Mouse (Mus musculus) myocyte (in vitro differentiated cells): Measurements from ENCODE around the gene Grik4. TPM values are rescaled to one million over a fixed set of nuclear protein-coding genes. Genes with fewer than 3 reads are reported as not detected.

Experiments used
- H3K27me3 ChIP-seq: one replicate; pipeline ENCODE4 v1.6.1; 2011; ENCODE audit not compliant: control insufficient read depth, insufficient read depth, insufficient read length
- H3K36me3 ChIP-seq: one replicate; pipeline ENCODE4 v1.6.1; 2011; ENCODE audit not compliant: control insufficient read depth, insufficient read depth
- H3K4me2 ChIP-seq: one replicate; pipeline ENCODE4 v1.6.1; 2011; ENCODE audit warnings: low read depth, control low read depth
- H3K4me3 ChIP-seq: one replicate; pipeline ENCODE4 v1.5.1; 2011; ENCODE audit warnings: mild to moderate bottlenecking, control low read depth, moderate library complexity
- H3K79me2 ChIP-seq: one replicate; pipeline ENCODE4 v1.6.1; 2011; ENCODE audit not compliant: control insufficient read depth, insufficient read depth
- H3ac ChIP-seq: one replicate; pipeline ENCODE4 v1.6.1; 2011; ENCODE audit not compliant: control insufficient read depth, insufficient read length
- CEBPB ChIP-seq: IDR thresholded peaks from 2 replicates; pipeline ENCODE4 v1.6.1; 2011; ENCODE audit warnings: mild to moderate bottlenecking, moderate library complexity; ENCODE audit not compliant: poor library complexity, insufficient read depth, severe bottlenecking
- E2F4 ChIP-seq: IDR thresholded peaks from one replicate; pipeline ENCODE4 v1.6.1; 2011; ENCODE audit warnings: mild to moderate bottlenecking, control low read depth, moderate library complexity; ENCODE audit not compliant: insufficient read depth
- MAX ChIP-seq: IDR thresholded peaks from one replicate; pipeline ENCODE4 v1.6.1; 2011; ENCODE audit warnings: low read depth, mild to moderate bottlenecking, control low read depth
- MYOD1 ChIP-seq, 3 experiments: IDR thresholded peaks; one replicate each; pipeline ENCODE4 v1.6.1; 2011; ENCODE audit warnings: control low read depth in 2 of 3, low read depth in 2 of 3, mild to moderate bottlenecking in 2 of 3, moderate library complexity in 1 of 3; ENCODE audit not compliant: insufficient read length in 2 of 3, control insufficient read depth in 1 of 3
- MYOG ChIP-seq, 3 experiments: IDR thresholded peaks; one replicate each; pipeline ENCODE4 v1.6.1; 2011; ENCODE audit warnings: control low read depth in 2 of 3, low read depth in 2 of 3, mild to moderate bottlenecking in 2 of 3; ENCODE audit not compliant: insufficient read length in 2 of 3, control insufficient read depth in 1 of 3, insufficient read depth in 1 of 3
- POLR2A ChIP-seq: IDR thresholded peaks from one replicate; pipeline ENCODE4 v1.6.1; 2011; ENCODE audit warnings: low read depth, mild to moderate bottlenecking, control low read depth, moderate library complexity; ENCODE audit not compliant: insufficient read length
- POLR2AphosphoS2 ChIP-seq: IDR thresholded peaks from one replicate; pipeline ENCODE4 v1.6.1; 2011; ENCODE audit warnings: low read depth, control low read depth; ENCODE audit not compliant: insufficient read length
- REST ChIP-seq: IDR thresholded peaks from one replicate; pipeline ENCODE4 v1.6.1; 2011; ENCODE audit warnings: mild to moderate bottlenecking, control low read depth, moderate library complexity; ENCODE audit not compliant: insufficient read depth, insufficient read length
- SRF ChIP-seq: IDR thresholded peaks from one replicate; pipeline ENCODE4 v1.6.1; 2011; ENCODE audit warnings: low read depth; ENCODE audit not compliant: control insufficient read depth, insufficient read length
- TCF12 ChIP-seq: IDR thresholded peaks from one replicate; pipeline ENCODE4 v1.6.1; 2011; ENCODE audit warnings: mild to moderate bottlenecking, control low read depth; ENCODE audit not compliant: poor library complexity, insufficient read depth, severe bottlenecking
- TCF3 ChIP-seq: IDR thresholded peaks from one replicate; pipeline ENCODE4 v1.6.1; 2011; ENCODE audit warnings: low read depth, control low read depth; ENCODE audit not compliant: insufficient read length
- USF1 ChIP-seq: IDR thresholded peaks from one replicate; pipeline ENCODE4 v1.6.1; 2011; ENCODE audit warnings: low read depth, mild to moderate bottlenecking, control low read depth, moderate library complexity
- polyA plus RNA-seq: library from polyadenylated mRNA; unstranded; fragments of >200 nt; fragmentation: generic; extraction: Trizol; gene quantifications from one replicate; pipeline ENCODE4 v1.2.1, GENCODE M21; 2012; ENCODE audit warnings: missing spikeins

The Grik4 gene
- polyA plus RNA-seq, 1 experiment = not detected

DNA sequence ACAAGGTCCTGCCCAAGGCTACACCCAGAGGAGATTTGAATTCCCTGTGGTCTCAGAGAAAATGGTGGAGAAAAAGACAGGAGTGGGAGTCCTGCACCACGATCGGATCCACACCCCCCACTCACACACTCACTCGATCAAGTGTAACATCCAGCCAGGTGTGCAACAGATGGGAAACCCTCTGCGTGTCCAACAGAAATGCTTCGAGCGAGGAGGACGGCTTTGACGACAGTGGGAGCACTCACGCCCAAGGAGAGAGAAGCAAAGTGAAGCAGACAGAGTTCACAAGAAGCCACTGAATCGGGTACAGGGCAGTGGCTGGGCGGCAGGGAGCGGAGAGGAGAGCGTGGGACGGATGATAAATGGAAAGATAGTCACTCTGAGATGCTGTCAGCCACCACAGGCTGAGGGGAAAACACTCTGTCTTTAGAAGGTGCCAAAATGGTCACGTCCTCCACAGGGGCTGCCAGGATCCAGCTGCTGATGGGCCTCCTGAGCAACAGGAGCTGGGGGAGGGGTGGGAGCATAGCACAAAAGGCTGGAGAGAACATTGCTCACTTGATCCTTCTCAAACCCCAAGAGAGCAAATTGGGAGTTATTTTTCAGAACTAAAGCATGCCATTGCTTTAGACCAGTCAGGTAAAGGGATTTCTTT is 58.1 kb downstream of the Grik4 start:
- Histone ChIP-seq H3K36me3 (no peaks in the 10 kb centered on the region), H3K79me2 (no peaks in the 10 kb centered on the region), H3ac (no peak overlapping the region), H3K4me2 (no peak overlapping the region), H3K4me3 (no peak overlapping the region), H3K27me3 (peaks cover 9% of the 10 kb centered on the region)
- TF ChIP-seq REST (no peak), TCF3 (no peak), E2F4 (no peak), MYOD1 (IDR thresholded peaks at IDR 0.05; ENCODE audit: control insufficient read depth in 1 of 3, insufficient read length in 2 of 3, low read depth in 2 of 3) (no peak), USF1 (no peak), SRF (no peak), TCF12 (no peak)

DNA sequence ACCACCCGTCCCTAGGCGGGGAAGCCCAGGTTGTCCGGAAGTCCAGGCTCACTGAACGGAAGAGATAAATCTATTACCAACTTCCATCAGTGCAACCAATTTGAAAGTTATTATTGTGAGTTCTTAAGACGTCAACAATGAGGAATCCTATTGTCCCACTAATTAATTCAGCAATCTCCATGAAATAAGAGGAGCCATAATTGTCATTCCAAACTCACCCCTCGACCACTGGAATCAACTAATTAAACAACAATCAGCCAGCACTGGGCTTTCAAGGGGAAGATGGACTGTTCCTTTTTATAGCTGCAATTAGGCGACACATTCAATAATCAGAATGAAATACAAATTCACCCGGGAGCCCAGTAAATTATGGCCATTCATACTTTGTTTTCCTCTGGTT is 58.7 kb downstream of the Grik4 start:
- Histone ChIP-seq H3K36me3 (no peaks in the 10 kb centered on the region), H3K79me2 (no peaks in the 10 kb centered on the region), H3K4me2 (no peak overlapping the region), H3K4me3 (no peak overlapping the region), H3ac (no peak overlapping the region), H3K27me3 (peaks cover 9% of the 10 kb centered on the region)
- TF ChIP-seq POLR2A (no peak), TCF12 (no peak), MYOG (IDR thresholded peaks at IDR 0.05; ENCODE audit: control insufficient read depth in 1 of 3, insufficient read depth in 1 of 3, insufficient read length in 2 of 3, low read depth in 2 of 3) (no peak), REST (no peak), CEBPB (no peak), POLR2AphosphoS2 (no peak), SRF (no peak), MAX (no peak), MYOD1 (IDR thresholded peaks at IDR 0.05; ENCODE audit: control insufficient read depth in 1 of 3, insufficient read length in 2 of 3, low read depth in 2 of 3) (no peak), E2F4 (no peak), USF1 (no peak), TCF3 (no peak)

DNA sequence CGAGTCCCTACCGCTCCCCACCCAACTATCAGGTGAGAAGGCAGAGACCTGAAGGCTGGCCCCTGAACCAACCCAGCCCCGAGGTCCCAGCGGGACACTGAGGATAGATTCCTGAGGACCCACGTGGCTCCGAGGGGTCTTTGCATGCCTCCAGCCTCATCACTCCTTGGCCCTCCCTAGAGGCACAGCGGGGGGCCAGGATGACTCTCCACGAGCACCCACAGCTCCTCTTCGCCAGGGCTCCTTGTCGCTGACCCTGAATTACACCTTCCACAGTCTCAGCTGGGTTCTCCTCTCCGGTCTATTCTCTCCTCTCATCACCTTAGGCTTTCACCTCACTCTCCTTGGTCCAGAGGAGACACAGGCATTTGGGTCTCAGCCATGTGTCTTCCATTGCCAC is 59.2 kb downstream of the Grik4 start:
- H3K36me3 ChIP-seq = no peaks in the 10 kb centered on the region
- no peaks in the 10 kb centered on the region for H3K79me2 ChIP-seq
- H3ac ChIP-seq = no peak overlapping the region
- TF ChIP-seq TCF12 (no peak), E2F4 (no peak), USF1 (no peak), MYOG (IDR thresholded peaks at IDR 0.05; ENCODE audit: control insufficient read depth in 1 of 3, insufficient read depth in 1 of 3, insufficient read length in 2 of 3, low read depth in 2 of 3) (no peak), MAX (no peak), CEBPB (no peak), SRF (no peak), POLR2AphosphoS2 (no peak), POLR2A (no peak), REST (no peak)
- H3K4me3 ChIP-seq = no peak overlapping the region
- H3K4me2 ChIP-seq = no peak overlapping the region
- peaks cover 9% of the 10 kb centered on the region for H3K27me3 ChIP-seq

DNA sequence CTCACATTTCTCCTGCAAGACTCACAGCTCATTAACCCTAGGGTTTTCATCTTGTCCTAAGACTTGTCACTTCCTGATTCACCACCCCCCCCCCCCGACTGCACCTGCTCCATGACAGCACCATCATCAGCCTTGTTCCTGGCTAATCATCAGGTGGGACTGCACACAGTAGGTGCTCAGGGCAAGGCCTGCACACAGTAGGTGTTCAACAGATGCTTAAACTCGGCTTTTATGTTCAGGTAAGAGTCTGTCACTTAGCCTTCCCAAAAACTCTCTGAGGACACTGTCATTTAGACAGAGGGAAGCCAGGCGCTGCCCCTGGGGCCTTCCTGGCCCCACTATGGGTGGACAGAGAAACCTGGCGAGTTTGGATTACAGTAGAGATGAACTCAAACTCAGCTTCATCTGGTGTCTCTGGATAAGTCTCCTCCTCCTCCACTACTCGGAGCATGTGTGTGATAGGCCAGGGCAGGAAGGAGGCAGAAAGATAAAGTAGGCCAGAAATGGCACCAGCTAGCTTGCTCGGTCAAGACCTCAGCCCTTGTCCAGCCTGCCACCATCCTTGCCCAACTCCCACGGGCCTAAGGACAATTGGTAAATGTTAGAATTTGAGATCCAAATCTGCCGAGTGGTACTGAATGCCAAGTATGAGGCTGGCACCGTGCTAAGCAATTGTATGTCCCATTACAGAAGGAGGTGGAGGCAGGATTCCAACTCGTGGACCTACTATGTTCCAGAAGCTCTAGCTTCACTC is 61.1 kb downstream of the Grik4 start:
- no peaks in the 10 kb centered on the region for H3K79me2 ChIP-seq
- no peak overlapping the region for H3K4me3 ChIP-seq
- H3K36me3 ChIP-seq = no peaks in the 10 kb centered on the region
- H3K27me3 ChIP-seq = peaks cover 17% of the 10 kb centered on the region
- H3K4me2 ChIP-seq = no peak overlapping the region
- TF ChIP-seq TCF12 (no peak), REST (no peak), MAX (no peak), MYOG (IDR thresholded peaks at IDR 0.05; ENCODE audit: control insufficient read depth in 1 of 3, insufficient read depth in 1 of 3, insufficient read length in 2 of 3, low read depth in 2 of 3) (no peak), POLR2A (no peak), CEBPB (no peak), SRF (no peak)
- no peak overlapping the region for H3ac ChIP-seq

DNA sequence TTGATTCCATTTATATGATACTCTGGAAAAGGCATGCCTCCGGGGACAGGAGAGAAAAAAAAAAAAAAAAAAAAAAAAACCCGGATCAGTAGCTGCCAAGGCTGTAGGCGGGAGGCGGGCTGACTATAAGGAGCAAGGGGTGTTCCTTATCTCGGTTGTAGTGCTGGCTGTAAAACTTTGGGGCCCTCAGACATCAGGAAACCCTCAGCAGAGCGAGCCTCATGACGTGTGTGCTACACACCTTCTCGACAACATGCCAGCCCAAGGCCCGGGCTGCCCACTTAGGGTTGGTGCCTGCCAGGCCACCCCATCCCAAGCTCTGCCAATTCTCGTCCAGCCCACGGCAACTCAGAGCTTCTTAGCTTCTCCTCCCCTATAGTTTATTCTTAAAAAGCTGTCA is 62.0 kb downstream of the Grik4 start:
- H3K27me3 ChIP-seq = peaks cover 17% of the 10 kb centered on the region
- H3K79me2 ChIP-seq = no peaks in the 10 kb centered on the region
- H3K4me2 ChIP-seq = no peak overlapping the region
- H3ac ChIP-seq = no peak overlapping the region
- TF ChIP-seq E2F4 (no peak), POLR2AphosphoS2 (no peak), TCF12 (no peak), SRF (no peak), USF1 (no peak), TCF3 (no peak), MYOD1 (IDR thresholded peaks at IDR 0.05; ENCODE audit: control insufficient read depth in 1 of 3, insufficient read length in 2 of 3, low read depth in 2 of 3) (no peak), POLR2A (no peak), MYOG (IDR thresholded peaks at IDR 0.05; ENCODE audit: control insufficient read depth in 1 of 3, insufficient read depth in 1 of 3, insufficient read length in 2 of 3, low read depth in 2 of 3) (no peak), REST (no peak), MAX (no peak), CEBPB (no peak)
- H3K4me3 ChIP-seq = no peak overlapping the region
- no peaks in the 10 kb centered on the region for H3K36me3 ChIP-seq
